In genomic region chr11:114795231-114795746, GRCm38 (mm10) we compare ENCODE assay signal across 8 mouse cellular contexts. TPM values are rescaled to one million over a fixed set of nuclear protein-coding genes. Genes with fewer than 3 reads are reported as not detected.
DNase-seq lines count a peak whose midpoint lies in the region; ATAC-seq and TF ChIP-seq lines count a peak whose summit lies in the region.

No protein-coding gene starts in this region.

- no peak for TF ChIP-seq CTCF in small intestine, adult 2 months (IDR thresholded peaks at IDR 0.05; ENCODE audit: extremely low read depth, insufficient read length, insufficient replicate concordance, low read depth, low read length)

- TF ChIP-seq POLR2A in small intestine, adult 2 months (IDR thresholded peaks at IDR 0.05; ENCODE audit: low read depth, low read length) = no peak

- H3K27me3 ChIP-seq in intestine, embryonic 14.5 days (replicated peaks; ENCODE audit: control insufficient read depth, insufficient read depth, low read length) = peaks cover 41% of the 10 kb centered on the region
- peaks cover 41% of the 10 kb centered on the region for H3K27me3 ChIP-seq in midbrain, embryonic 10.5 days (ENCODE audit: low read depth, poor library complexity, severe bottlenecking)
- peaks cover 17% of the 10 kb centered on the region for H3K27me3 ChIP-seq in small intestine, adult 2 months (ENCODE audit: control insufficient read depth, insufficient read depth, low read length)

- intact Hi-C loops in left cerebral cortex, postnatal 10 days (cut with DNase I) = no loop called here

- peak overlapping the region; percentile 34 for H3K4me3 ChIP-seq in intestine, embryonic 14.5 days (ENCODE audit: low read depth, low read length)
- H3K4me3 ChIP-seq in midbrain, embryonic 10.5 days = peak overlapping the region; percentile 65
- H3K4me3 ChIP-seq in small intestine, adult 2 months (ENCODE audit: low read depth, low read length) = peak overlapping the region; percentile 43

- no peak overlapping the region for H3K27ac ChIP-seq in intestine, embryonic 14.5 days (ENCODE audit: low read depth)
- H3K27ac ChIP-seq in midbrain, embryonic 10.5 days (replicated peaks) = peak overlapping the region; percentile 97
- no peak overlapping the region for H3K27ac ChIP-seq in small intestine, adult 2 months (ENCODE audit: insufficient read depth, low read depth, low read length)

- 0 out of 2 replicates have a peak overlapping the region, but pooled peaks have one; percentile 11 for H3K9ac ChIP-seq in intestine, embryonic 14.5 days (ENCODE audit: low read length)

- peak; percentile 69 for ATAC-seq in intestine, embryonic 14.5 days (replicated peaks; ENCODE audit: low FRiP score, low TSS enrichment, low read depth)

- H3K4me2 ChIP-seq in intestine, embryonic 14.5 days (ENCODE audit: low read length) = peak overlapping the region; percentile 57

- no peaks in the 10 kb centered on the region for H3K36me3 ChIP-seq in intestine, embryonic 14.5 days (ENCODE audit: control insufficient read depth, insufficient read depth, low read length)
- peaks cover 7% of the 10 kb centered on the region for H3K36me3 ChIP-seq in midbrain, embryonic 10.5 days
- no peaks in the 10 kb centered on the region for H3K36me3 ChIP-seq in small intestine, adult 2 months (ENCODE audit: control insufficient read depth, insufficient read depth, low read length)

- 0% methylated on average over 7 of the region's 7 CpGs for whole genome bisulfite sequencing in intestine, embryonic 14.5 days
- WGBS in midbrain, embryonic 10.5 days = 1% methylated on average over 7 of the region's 7 CpGs
- 1% methylated on average over 7 of the region's 7 CpGs for WGBS in small intestine, adult 2 months

- peak; percentile 20 to 75 for DNase-seq in adrenal gland, adult (ENCODE audit: inconsistent age in 2 of 2, low spot score in 1 of 2)
- DNase-seq in adrenal gland, adult 8-10 months = no peak
- peak; percentile 98 for DNase-seq in cerebellum, postnatal 10 days
- peak; percentile 89 to 92 for DNase-seq in frontal cortex, postnatal 14 days (ENCODE audit: low spot score in 2 of 2)
- DNase-seq in intestine, embryonic 14.5 days (ENCODE audit: low spot score) = peak; percentile 87
- peak; percentile 90 to 96 for DNase-seq in left cerebral cortex, postnatal 10 days (ENCODE audit: extremely low spot score in 1 of 2, low spot score in 2 of 2)
- DNase-seq in midbrain, embryonic 10.5 days (ENCODE audit: low spot score) = peak; percentile 92

- no peaks in the 10 kb centered on the region for H3K9me3 ChIP-seq in intestine, embryonic 14.5 days (ENCODE audit: control insufficient read depth, low read length)
- no peaks in the 10 kb centered on the region for H3K9me3 ChIP-seq in midbrain, embryonic 10.5 days (replicated peaks)

- H3K4me1 ChIP-seq in intestine, embryonic 14.5 days (replicated peaks; ENCODE audit: control insufficient read depth, insufficient read depth, low read length) = peaks cover 26% of the 10 kb centered on the region
- peaks cover 73% of the 10 kb centered on the region for H3K4me1 ChIP-seq in midbrain, embryonic 10.5 days
- H3K4me1 ChIP-seq in small intestine, adult 2 months (ENCODE audit: control insufficient read depth, insufficient read depth, insufficient read length, low read length) = no peaks in the 10 kb centered on the region; the same call in 1 of the 2 replicates

RNA-seq across cellular contexts. Expression of gene Btbd17, which starts 0.5 kb away (rescaled TPM):
- not detected for total RNA-seq in adrenal gland, adult 8-10 months (2022)
- polyA plus RNA-seq in intestine, embryonic 14.5 days (2014; fragmentation: Nextera tagmentation; extraction: Ambion mirVana) = 1.2 and 2.9 TPM in 2 replicates
- 10 to 100 TPM; 22.6 to 26.4 TPM for total RNA-seq in left cerebral cortex, postnatal 10 days (2021)
- polyA plus RNA-seq in midbrain, embryonic 10.5 days (2016; fragmentation: Nextera tagmentation; extraction: Ambion mirVana) = 57.3 and 69.1 TPM in 2 replicates
- 0.44 and 0.52 TPM in 2 replicates for polyA plus RNA-seq in small intestine, adult 2 months (2012; rRNA removed)

RNA-seq across cellular contexts. Expression of gene Gpr142, which starts 3.4 kb away (rescaled TPM):
- not detected for total RNA-seq in adrenal gland, adult 8-10 months (2022)
- 0.16 TPM in 1 of 2 replicates, not detected in the other for polyA plus RNA-seq in intestine, embryonic 14.5 days (2014; fragmentation: Nextera tagmentation; extraction: Ambion mirVana)
- not detected for total RNA-seq in left cerebral cortex, postnatal 10 days (2021)
- 0.27 and 0.36 TPM in 2 replicates for polyA plus RNA-seq in midbrain, embryonic 10.5 days (2016; fragmentation: Nextera tagmentation; extraction: Ambion mirVana)
- polyA plus RNA-seq in small intestine, adult 2 months (2012; rRNA removed) = 0.10 TPM in 1 of 2 replicates, not detected in the other

RNA-seq across cellular contexts. Expression of gene Kif19a, which starts 30.1 kb away (rescaled TPM):
- total RNA-seq in adrenal gland, adult 8-10 months (2022) = 1 to 10 TPM in 1 of 4 experiments, under 1 TPM in 3; 0.38 to 1.3 (median 0.76) TPM
- polyA plus RNA-seq in intestine, embryonic 14.5 days (2014; fragmentation: Nextera tagmentation; extraction: Ambion mirVana) = 0.27 and 1.2 TPM in 2 replicates
- total RNA-seq in left cerebral cortex, postnatal 10 days (2021) = 1 to 10 TPM; 4.0 to 8.7 TPM
- 1.1 and 1.7 TPM in 2 replicates for polyA plus RNA-seq in midbrain, embryonic 10.5 days (2016; fragmentation: Nextera tagmentation; extraction: Ambion mirVana)
- 1.7 and 2.0 TPM in 2 replicates for polyA plus RNA-seq in small intestine, adult 2 months (2012; rRNA removed)

RNA-seq across cellular contexts. Expression of gene Gprc5c, which starts 55.7 kb away (rescaled TPM):
- 1 to 10 TPM; 4.3 to 7.7 (median 4.6) TPM for total RNA-seq in adrenal gland, adult 8-10 months (2022)
- 21.8 and 23.6 TPM in 2 replicates for polyA plus RNA-seq in intestine, embryonic 14.5 days (2014; fragmentation: Nextera tagmentation; extraction: Ambion mirVana)
- 1 to 10 TPM; 4.1 to 4.4 TPM for total RNA-seq in left cerebral cortex, postnatal 10 days (2021)
- polyA plus RNA-seq in midbrain, embryonic 10.5 days (2016; fragmentation: Nextera tagmentation; extraction: Ambion mirVana) = 19.0 TPM in 2 replicates
- 4.4 TPM in 2 replicates for polyA plus RNA-seq in small intestine, adult 2 months (2012; rRNA removed)

Comparison
In these comparisons a context has a peak if more than half of its experiments do, and no peak if none do; other contexts are left out.
1. RNA of gene Btbd17, which starts 0.5 kb away (polyA plus RNA-seq): 57.3 to 69.1 TPM in midbrain, embryonic 10.5 days; 1.2 to 2.9 TPM in intestine, embryonic 14.5 days and 0.44 to 0.52 TPM in small intestine, adult 2 months; every median in the first group is over 10 times any median in the second.
2. Peak in every context shown above with its lines, with median percentiles within 50 percentile points of each other: H3K4me3 ChIP-seq.